Mouse (Mus musculus) neural tube, embryonic 10.5 days (tissue): Measurements from ENCODE around the gene Trmo.

Source experiments
- DNase-seq: peaks from one replicate; pipeline ENCODE4 v3.0.0-alpha.2; 2017; ENCODE audit warnings: low spot score; ENCODE audit errors: extremely low spot score

The Trmo gene

GRCm38 (mm10) chr4:46389013-46389611 is at the start of gene Trmo:
TSS of gene Trmo (minus strand) at chr4:46389437.
- peak; percentile 98 for DNase-seq

GRCm38 (mm10) chr4:46432339-46433036 is 43.3 kb upstream of the Trmo start:
- DNase-seq: no peak

DNA sequence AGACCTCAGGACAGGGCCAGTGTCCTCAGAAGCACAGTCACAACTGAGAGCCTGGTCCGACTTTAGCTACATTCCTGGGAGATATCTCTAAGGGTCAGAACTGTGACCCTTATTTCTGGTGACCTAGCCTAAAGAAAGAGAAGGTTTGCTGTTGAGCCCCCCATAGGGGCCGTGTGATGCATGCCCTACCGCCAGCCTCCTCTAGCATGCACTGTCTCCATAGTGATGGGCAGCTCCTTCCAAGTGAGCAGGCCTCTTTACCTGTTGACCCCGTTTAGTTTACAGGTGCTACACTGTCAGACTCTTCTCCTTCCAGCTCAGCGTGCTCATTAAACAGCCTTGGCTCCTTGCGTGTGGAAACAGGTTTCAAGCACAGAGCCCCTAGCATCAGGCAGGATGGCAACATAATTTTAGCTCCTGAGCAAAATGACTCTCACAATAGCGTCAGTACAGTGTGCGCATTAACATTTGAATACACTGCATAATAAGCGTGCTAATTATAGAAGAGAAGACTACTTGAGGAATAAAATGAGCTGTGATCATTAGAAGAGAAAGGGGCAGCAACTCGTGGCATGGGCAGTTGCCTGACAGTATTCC is 39.8 kb upstream of the Trmo start:
- no peak for DNase-seq

DNA sequence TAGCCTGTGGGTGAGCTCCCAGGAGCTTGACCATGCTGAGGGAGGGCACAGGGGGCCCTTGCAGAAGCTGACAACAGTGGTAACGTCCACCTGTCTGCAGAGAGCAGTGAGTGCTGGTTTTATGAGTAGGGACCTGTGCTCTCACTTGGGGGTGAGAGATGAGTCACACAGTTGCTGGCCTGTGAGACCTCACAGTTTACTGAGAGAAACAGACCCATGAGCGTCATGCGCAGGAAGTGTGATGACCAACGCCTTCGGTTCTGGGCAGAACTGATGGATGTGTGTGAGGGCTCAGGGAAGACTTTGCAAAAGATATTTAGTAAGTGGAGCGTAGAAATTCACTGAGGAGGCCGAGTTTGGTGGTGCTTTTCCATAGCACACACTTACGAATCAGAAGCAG is 33.4 kb upstream of the Trmo start:
- no peak for DNase-seq

DNA sequence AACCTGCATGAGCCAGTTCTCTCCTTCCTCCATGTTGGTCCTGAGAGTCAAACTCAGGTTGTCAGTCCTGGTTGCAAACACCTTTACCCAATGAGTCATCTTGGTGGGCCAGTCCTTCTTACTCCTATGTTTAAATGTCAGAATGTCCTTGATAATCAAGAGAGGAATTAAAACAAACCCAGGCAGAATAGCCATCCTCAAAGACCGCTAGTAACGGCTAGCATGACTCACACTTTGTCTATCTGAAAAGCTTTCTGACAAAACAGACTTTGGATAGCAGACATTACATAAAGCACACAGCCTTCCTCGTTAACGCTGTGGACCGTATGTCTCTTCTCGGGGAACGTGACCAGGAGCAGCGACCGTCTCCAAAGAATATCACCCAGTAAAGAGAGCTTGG is 29.6 kb upstream of the Trmo start:
- DNase-seq: no peak

- DNase-seq: no peak
Observed at GRCm38 (mm10) chr4:46417491-46417890, 28.3 kb upstream of the Trmo start.

GRCm38 (mm10) chr4:46413406-46413805 is 24.2 kb upstream of the Trmo start, which contains the start of gene Hemgn:
TSS of gene Hemgn (minus strand) at chr4:46413506.
- DNase-seq: no peak

DNA sequence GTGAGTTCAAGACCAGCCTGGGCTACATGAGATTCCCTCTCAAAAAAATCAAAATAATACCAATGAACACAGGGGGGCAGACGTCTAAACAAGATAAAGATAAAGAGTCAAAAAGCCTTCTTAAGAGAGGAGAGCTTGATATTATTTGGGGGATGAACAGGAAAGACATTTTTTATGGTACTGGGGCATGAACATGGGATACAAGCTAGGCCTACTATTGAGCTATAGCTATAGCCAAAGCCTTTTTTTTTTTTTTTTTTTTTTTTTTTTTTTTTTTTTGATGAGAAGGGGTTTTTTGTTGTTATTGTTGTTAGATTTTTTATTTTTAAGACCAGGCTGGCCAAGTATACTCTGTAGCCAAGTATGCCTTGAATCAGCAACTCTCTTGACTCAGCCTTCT is 22.9 kb upstream of the Trmo start:
- no peak for DNase-seq

DNA sequence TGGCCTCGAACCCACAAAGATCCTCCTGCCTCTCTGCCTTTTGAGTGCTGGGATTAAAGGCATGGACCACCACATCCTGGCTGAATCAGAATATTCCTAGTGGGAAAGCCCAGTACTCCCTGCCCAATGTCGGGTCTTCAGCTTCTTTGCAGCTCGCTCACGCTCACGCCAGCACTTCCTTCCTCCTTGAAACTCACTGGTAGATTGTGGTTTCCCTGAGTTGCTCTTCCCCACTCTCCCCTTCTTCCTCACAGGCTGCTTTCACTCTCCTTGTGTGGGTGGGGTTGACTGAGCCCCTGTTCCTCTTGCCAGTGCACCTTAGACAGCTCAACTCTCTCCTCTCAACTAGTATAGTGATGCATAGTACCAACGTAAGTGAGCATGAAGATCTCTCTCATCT is 22.3 kb upstream of the Trmo start:
- DNase-seq: no peak

- no peak for DNase-seq
Observed at GRCm38 (mm10) chr4:46410677-46411076, 21.4 kb upstream of the Trmo start.

- DNase-seq: no peak
Observed at GRCm38 (mm10) chr4:46406966-46407703, 17.9 kb upstream of the Trmo start.

- no peak for DNase-seq
Observed at GRCm38 (mm10) chr4:46404042-46404795, 15.0 kb upstream of the Trmo start.

DNA sequence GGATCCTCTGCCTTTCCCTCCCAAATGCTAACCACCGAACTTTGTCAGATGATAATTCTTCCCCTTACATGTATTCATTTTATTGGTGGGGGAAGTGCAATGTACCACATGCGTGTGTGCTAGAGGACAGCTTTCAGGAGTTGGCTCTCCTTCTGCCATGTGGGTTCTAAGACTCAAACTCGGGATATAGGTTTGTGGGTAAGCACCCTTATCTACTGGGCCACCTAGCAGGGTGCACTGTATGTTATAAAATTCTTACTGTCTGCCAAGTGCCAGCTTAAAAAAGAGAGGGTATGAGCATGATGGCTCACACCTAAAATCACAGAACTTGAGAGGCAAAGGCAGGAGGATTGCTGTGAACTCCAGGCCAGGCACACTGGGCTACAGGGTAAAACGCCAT is 9.6 kb upstream of the Trmo start:
- no peak for DNase-seq

DNA sequence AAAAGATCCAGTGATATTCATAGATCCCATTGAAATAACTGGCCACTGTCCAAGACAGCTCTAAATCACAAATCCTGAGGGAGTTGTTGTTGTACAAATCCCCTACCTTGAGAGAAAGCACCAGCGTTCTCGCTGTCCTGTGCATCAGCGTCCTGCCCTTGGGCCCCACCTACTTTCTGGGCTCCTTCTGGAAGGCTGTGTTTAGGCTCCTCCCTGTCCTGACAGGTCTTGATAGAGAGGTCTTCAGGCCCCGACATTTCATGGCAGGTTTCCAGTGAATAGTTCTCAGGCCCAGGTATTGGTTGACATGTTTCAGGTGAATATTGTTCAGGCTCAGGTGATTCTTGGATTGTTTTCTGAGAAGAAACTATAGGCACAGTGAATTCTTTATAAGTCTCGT is 6.5 kb upstream of the Trmo start:
- DNase-seq: no peak

DNA sequence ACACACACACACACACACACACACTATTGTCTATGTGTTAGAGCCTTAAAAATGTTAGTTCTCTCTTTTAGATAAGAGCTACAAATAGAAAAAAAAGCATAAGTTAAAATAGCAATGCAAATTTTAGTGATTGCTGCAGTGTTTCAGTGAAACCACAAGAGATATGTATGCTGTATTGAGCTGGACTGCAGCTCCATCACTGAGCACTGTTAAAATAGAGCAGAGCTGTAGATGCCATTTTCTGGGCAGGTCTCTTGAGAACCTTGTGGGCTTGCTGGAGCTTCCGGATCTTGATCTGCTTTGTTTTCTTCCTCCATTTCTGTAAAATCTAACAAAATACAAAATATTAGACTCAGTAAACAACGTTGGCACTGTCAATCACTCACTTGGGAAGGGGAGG is 5.2 kb upstream of the Trmo start:
- no peak for DNase-seq

DNA sequence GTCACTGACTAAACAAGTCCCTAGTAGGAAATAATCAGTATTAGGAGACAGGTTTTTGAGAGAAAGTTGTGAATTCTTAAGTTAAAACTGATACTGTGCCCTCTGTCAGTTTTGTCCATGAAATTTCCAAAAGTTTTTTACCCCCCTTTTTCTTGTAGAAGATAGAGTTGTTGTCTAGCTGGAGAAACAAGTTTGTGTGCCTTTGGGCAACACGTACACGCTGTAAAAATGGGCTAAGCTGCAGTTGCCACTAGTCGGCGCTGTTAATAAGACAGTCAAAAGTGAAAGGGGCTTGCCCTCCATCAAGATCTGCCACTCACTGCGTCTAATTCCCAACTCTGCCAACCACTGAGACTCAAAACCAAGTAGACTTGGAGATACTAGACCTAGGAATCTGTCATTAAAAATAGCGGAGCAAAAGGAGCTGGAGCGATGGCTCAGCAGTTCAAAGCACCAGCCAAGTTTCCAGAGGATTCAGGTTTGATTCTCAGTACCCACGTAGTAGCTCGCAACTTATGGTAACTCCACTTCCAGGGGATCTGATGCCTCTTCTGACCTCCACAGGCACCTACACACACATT is 1.2 kb upstream of the Trmo start:
- DNase-seq: peak; percentile 77

GRCm38 (mm10) chr4:46389612-46390341 is 540 bp upstream of the Trmo start:
- peak; percentile 62 for DNase-seq

DNA sequence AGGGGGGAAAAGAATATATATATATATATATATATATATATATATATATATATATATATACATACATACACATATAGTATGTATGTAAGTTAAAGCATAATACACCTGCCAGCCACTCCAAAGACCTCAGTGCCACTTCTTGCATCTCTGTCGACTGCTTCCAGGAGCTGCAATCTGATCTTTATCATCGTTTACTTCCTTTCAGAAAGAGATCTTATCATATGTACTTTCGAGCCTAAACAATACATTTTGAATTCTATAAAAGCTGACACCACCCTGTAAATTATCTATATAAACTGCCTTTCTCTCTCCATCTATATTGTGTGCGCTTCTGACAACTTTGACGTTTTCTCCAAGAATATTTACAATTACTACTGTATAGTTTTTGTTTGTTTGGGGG is 681 bp downstream of the Trmo start:
- no peak for DNase-seq

DNA sequence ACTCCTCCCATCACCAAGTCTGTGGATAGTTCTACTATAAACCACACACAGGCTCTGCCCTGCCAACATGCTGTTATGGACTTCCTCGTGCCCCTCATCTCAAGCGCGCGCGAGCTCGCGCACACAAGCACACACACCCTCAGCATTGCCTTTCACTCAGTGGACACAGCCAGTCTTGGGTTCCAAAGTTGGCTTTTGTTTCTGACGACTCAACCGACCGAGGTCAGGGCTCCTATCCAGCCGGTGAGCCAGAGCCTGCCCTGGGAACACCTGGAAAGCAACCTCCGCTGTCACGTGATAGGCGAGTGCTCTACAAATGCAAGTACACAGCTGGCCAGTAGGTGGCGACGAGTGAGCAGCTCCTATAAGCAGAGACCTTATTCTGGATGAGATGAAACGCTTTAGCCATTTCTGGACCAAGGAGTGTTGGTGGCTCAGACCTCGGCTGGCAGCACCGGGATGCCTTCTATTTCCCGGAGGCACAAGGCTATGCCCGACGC is 14.3 kb downstream of the Trmo start:
- DNase-seq: peak; percentile 77

DNA sequence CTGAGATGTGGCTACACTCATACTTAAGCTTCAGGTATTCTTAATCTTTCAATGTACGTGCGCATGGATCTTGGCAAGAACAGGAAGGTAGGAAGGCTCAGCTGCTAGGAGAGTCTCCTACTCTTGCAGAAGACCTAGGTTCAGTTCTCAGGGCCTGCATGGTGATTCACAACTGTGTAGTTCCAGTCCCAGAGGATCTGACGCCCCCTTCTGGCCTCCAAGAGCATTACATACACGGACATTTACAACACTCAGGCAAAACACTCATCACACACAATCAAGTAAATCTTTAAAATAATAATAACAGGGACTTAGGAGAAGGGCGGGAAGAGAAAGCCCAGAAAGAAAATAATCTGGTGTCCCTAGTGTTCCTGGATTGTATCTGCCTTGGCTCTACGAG is 14.8 kb downstream of the Trmo start:
- DNase-seq: no peak
